Mouse (Mus musculus): Measurements from ENCODE around the gene Borcs8. TPM values are rescaled to one million over a fixed set of nuclear protein-coding genes. Genes with fewer than 3 reads are reported as not detected.

Gene Borcs8
- 10 to 100 TPM; 49.9 to 65.3 (median 59.3) TPM for total RNA-seq (2022)

GRCm38 (mm10) chr8:70139026-70139857 is at the start of gene Borcs8, which contains the start of the genes Rfxank and Mef2b:
Gene Borcs8, plus strand, starts transcription at chr8:70139499.
Gene Rfxank, minus strand, starts transcription at chr8:70139154.
Gene Mef2b, plus strand, starts transcription at chr8:70139711.
- peak; percentile 99 for DNase-seq

GRCm38 (mm10) chr8:70092786-70093185 is 46.5 kb upstream of the Borcs8 start:
- DNase-seq: no peak

- DNase-seq: no peak
Observed at GRCm38 (mm10) chr8:70099276-70099675, 40.0 kb upstream of the Borcs8 start.

- no peak for DNase-seq
Observed at GRCm38 (mm10) chr8:70100241-70100640, 39.1 kb upstream of the Borcs8 start.

GRCm38 (mm10) chr8:70104506-70104905 is 34.8 kb upstream of the Borcs8 start:
- no peak for DNase-seq

- no peak for DNase-seq
Observed at GRCm38 (mm10) chr8:70104922-70105321, 34.4 kb upstream of the Borcs8 start.

GRCm38 (mm10) chr8:70110451-70110850 is 28.8 kb upstream of the Borcs8 start:
- DNase-seq: no peak

GRCm38 (mm10) chr8:70111192-70111795 is 28.0 kb upstream of the Borcs8 start:
- DNase-seq: no peak

- DNase-seq: no peak
Observed at GRCm38 (mm10) chr8:70112401-70113016, 26.8 kb upstream of the Borcs8 start.

GRCm38 (mm10) chr8:70114488-70114887 is 24.8 kb upstream of the Borcs8 start:
- no peak for DNase-seq

GRCm38 (mm10) chr8:70114892-70115291 is 24.4 kb upstream of the Borcs8 start:
- DNase-seq: no peak

GRCm38 (mm10) chr8:70117611-70118010 is 21.7 kb upstream of the Borcs8 start:
- no peak for DNase-seq

- no peak for DNase-seq
Observed at GRCm38 (mm10) chr8:70118726-70119700, 20.3 kb upstream of the Borcs8 start.

GRCm38 (mm10) chr8:70120667-70121066 is 18.6 kb upstream of the Borcs8 start, which contains the start of gene Ncan:
Gene Ncan, minus strand, starts transcription at chr8:70120873.
- DNase-seq: no peak

GRCm38 (mm10) chr8:70122863-70123262 is 16.4 kb upstream of the Borcs8 start:
- DNase-seq: no peak

- DNase-seq: no peak
Observed at GRCm38 (mm10) chr8:70124992-70125391, 14.3 kb upstream of the Borcs8 start.

- DNase-seq: peak; percentile 34
Observed at GRCm38 (mm10) chr8:70128435-70128834, 10.9 kb upstream of the Borcs8 start.

- peak; percentile 28 for DNase-seq
Observed at GRCm38 (mm10) chr8:70129309-70129952, 9.9 kb upstream of the Borcs8 start.

- DNase-seq: no peak
Observed at GRCm38 (mm10) chr8:70130066-70130465, 9.2 kb upstream of the Borcs8 start.

- DNase-seq: peak; percentile 70
Observed at GRCm38 (mm10) chr8:70131166-70131883, 8.0 kb upstream of the Borcs8 start, which contains the start of gene Nr2c2ap. Gene Nr2c2ap, plus strand, starts transcription at chr8:70131333.

GRCm38 (mm10) chr8:70134086-70134485 is 5.2 kb upstream of the Borcs8 start:
- no peak for DNase-seq

Data from adrenal gland, adult 8-10 months (tissue).